Mouse (Mus musculus): ENCODE data around the gene Abcb4. TPM values are rescaled to one million over a fixed set of nuclear protein-coding genes. Genes with fewer than 3 reads are reported as not detected.

Abcb4 gene
- polyA plus RNA-seq (2014; fragmentation: Illumina TruSeq; extraction: RNeasy Lipid Tissue Mini Kit (QIAGEN cat#74804); ENCODE audit: low read depth, low replicate concordance) = 1.1 TPM

DNA sequence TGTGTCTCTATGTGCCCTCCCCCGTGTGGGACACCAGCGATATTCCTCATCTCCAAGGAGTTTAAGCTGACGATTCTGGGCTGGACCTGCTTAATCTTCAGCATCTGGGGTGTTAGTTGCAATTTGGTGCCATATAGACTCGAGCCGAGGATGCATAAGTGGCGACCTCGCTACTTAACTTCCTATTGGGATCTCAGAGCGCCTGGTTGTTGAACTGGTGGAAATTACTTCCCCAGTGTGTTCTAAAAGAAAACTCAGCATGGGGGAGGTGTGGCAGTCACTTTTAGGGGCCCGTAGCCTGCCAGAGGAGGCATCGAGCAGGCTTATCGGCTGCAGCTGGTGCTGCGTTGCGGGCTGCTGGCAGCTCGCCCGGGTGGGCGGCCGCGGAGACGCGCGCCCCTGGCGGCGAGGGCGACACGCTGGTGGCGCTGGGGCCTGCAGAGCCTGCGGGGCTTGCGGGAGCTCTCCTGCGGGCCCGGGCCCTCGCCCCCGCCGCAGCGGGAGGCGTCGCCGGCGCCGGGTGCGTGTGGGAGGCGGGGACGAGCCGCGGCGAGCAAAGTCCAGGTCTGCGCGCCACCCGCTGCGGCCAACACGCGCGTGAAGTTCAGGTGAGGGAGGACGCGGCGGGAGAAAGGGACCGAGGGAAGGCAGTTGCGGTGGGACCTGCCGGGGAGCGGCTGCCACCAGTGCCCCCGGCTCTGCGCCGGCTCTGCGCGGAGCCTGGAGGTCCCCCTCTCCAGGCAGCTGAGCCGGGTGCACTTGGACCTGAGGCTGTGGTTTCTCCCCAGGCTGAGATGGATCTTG lies at the start of gene Abcb4:
TSS of gene Abcb4 (plus strand) at position 418 of the 804 bp plus-strand sequence.

DNA sequence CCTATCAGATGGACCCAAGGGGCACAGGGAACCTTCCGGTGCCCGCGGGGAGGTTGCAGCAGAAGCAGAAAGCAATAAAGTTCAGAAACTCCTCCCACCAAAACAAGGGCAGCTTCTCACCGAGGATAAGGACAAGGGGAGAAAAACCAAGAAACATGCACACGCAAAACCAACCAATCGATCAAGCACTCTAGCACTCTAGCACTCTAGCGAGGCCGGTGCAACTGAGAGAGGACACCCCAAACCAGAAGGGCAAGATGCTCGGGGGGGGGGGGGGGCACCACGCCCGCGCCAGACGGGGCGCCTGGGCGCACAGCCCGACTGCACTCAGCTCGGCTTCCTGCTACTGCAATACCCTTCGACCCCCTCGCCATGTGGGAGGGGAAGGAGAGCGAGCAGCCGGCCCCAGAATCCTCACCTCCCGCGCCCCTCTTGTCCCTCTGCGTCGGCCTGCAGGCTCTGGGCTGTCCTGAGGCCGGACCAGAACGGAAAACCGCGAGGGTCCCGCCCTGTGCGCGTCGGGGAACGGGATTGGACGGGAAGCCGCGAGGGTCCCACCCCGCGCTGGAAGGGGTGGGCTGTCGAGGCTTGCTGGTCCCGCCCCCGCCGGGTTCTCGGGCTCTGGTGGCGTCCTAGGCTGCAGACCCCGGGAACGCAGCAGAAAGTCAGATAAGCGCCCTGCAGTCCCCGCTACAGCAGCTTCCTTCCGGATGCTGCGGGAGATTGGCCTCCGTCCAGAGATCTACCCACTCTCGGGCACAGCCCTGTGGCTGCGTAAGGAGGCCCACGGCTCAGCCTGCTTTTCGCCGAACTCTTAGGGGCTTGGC lies 103.4 kb downstream of the Abcb4 start, which contains the start of gene Crot:
TSS of gene Crot (minus strand) at position 639 of the 827 bp plus-strand sequence.

Other genes with a start within 250 kb of the Abcb4 start
- 2.7 TPM for gene Abcb1a, start 233.6 kb upstream of the Abcb4 start, polyA plus RNA-seq (2014; fragmentation: Illumina TruSeq; extraction: RNeasy Lipid Tissue Mini Kit (QIAGEN cat#74804); ENCODE audit: low read depth, low replicate concordance)
- gene Abcb1b, start 95.6 kb upstream of the Abcb4 start, polyA plus RNA-seq (2014; fragmentation: Illumina TruSeq; extraction: RNeasy Lipid Tissue Mini Kit (QIAGEN cat#74804); ENCODE audit: low read depth, low replicate concordance) = 0.94 TPM
- gene Crot, start 103.6 kb downstream of the Abcb4 start, polyA plus RNA-seq (2014; fragmentation: Illumina TruSeq; extraction: RNeasy Lipid Tissue Mini Kit (QIAGEN cat#74804); ENCODE audit: low read depth, low replicate concordance) = 19.5 TPM
- gene Tmem243, start 207.0 kb downstream of the Abcb4 start, polyA plus RNA-seq (2014; fragmentation: Illumina TruSeq; extraction: RNeasy Lipid Tissue Mini Kit (QIAGEN cat#74804); ENCODE audit: low read depth, low replicate concordance) = 142 TPM

All from testis, adult 10 weeks (tissue).